8 mouse cellular contexts compared by ENCODE assay signal in the genomic region with DNA sequence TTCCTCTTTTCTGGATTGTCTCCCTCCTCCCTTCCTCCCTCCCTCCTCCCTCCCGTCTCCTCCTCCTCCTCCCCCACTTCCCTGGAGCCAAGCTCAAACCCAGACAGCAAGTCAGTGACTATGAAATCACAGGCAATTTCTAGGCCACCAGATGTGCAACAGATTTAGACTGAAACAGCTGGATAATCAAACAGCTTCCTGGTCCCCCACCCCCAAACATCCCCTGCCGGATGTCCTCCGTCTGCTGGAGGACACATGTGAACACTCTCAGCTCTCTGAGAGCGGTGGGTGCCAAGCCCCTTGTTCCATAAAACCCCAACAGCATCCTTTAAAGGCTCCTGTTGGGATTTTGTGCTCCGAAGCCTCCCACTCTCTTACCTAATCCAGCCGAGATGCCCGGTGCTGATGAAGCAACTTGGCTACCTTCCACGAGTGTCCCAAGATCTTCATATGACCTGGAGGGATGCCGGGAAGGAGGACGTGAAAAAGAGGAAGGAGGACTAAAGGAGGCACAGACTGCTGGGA. TPM values are rescaled to one million over a fixed set of nuclear protein-coding genes. Genes with fewer than 3 reads are reported as not detected.
A peak's percentile ranks its signal among the peaks of the same experiment; 100 is the strongest.
DNase-seq lines count a peak whose midpoint lies in the region; ATAC-seq and TF ChIP-seq lines count a peak whose summit lies in the region.

No protein-coding gene starts in this region.

- H3K27ac ChIP-seq in forebrain, embryonic 12.5 days, result 0 out of 2 replicates have a peak overlapping the region, but pooled peaks have one; percentile 21
- no peak overlapping the region for H3K27ac ChIP-seq in forebrain, embryonic 16.5 days (ENCODE audit: low read length)
- H3K27ac ChIP-seq in bone marrow macrophage, adult 2 months (ENCODE audit: insufficient read depth, low read depth, low read length), result peak overlapping the region; percentile 100
- H3K27ac ChIP-seq in kidney, adult 2 months (ENCODE audit: insufficient read depth, low read depth, low read length), result peak overlapping the region; percentile 31

- H3K4me3 ChIP-seq in forebrain, embryonic 12.5 days (replicated peaks), result no peak overlapping the region
- H3K4me3 ChIP-seq in forebrain, embryonic 16.5 days (replicated peaks; ENCODE audit: low read length), result no peak overlapping the region
- H3K4me3 ChIP-seq in bone marrow macrophage, adult 2 months (ENCODE audit: insufficient read depth, low read length), result peak overlapping the region; percentile 48
- H3K4me3 ChIP-seq in kidney, adult 2 months (ENCODE audit: insufficient read depth, low read depth, low read length), result no peak overlapping the region

- 65% methylated on average over 10 of the region's 10 CpGs for WGBS in forebrain, embryonic 12.5 days
- 68% methylated on average over 10 of the region's 10 CpGs for WGBS in forebrain, embryonic 16.5 days
- 29% methylated on average over 10 of the region's 10 CpGs for WGBS in kidney, adult 2 months

- H3K9ac ChIP-seq in forebrain, embryonic 12.5 days, result no peak overlapping the region
- H3K9ac ChIP-seq in forebrain, embryonic 16.5 days (replicated peaks; ENCODE audit: low read depth, low read length), result no peak overlapping the region

- H3K36me3 ChIP-seq in forebrain, embryonic 12.5 days (replicated peaks), result no peaks in the 10 kb centered on the region
- no peaks in the 10 kb centered on the region for H3K36me3 ChIP-seq in forebrain, embryonic 16.5 days (ENCODE audit: control insufficient read depth, insufficient read depth)
- no peaks in the 10 kb centered on the region for H3K36me3 ChIP-seq in kidney, adult 2 months (ENCODE audit: control insufficient read depth, insufficient read depth, low read length)

- TF ChIP-seq POLR2A in bone marrow macrophage, adult 2 months (IDR thresholded peaks at IDR 0.05; ENCODE audit: borderline replicate concordance, low read depth, low read length), result no peak
- TF ChIP-seq POLR2A in kidney, adult 2 months (IDR thresholded peaks at IDR 0.05; ENCODE audit: low read depth, low read length), result no peak

- ATAC-seq in forebrain, embryonic 12.5 days (ENCODE audit: low FRiP score), result no peak
- no peak for ATAC-seq in forebrain, embryonic 16.5 days

- H3K9me3 ChIP-seq in forebrain, embryonic 12.5 days, result no peaks in the 10 kb centered on the region
- H3K9me3 ChIP-seq in forebrain, embryonic 16.5 days (ENCODE audit: control insufficient read depth, low read length), result no peaks in the 10 kb centered on the region; the same call in 1 of the 2 replicates

- H3K27me3 ChIP-seq in forebrain, embryonic 12.5 days, result 0 out of 2 replicates have a peak, but pooled peaks cover under 1% of the 10 kb centered on the region
- H3K27me3 ChIP-seq in forebrain, embryonic 16.5 days (replicated peaks; ENCODE audit: control insufficient read depth, insufficient read depth, low read length), result no peaks in the 10 kb centered on the region
- H3K27me3 ChIP-seq in kidney, adult 2 months (replicated peaks; ENCODE audit: control insufficient read depth, insufficient read depth, low read length), result no peaks in the 10 kb centered on the region

- peak; percentile 86 to 88 for DNase-seq in heart, adult 9 months (ENCODE audit: low spot score in 2 of 2)
- peak; percentile 71 for DNase-seq in kidney, adult 2 months
- peak; percentile 84 for DNase-seq in lung, postnatal 10 days
- DNase-seq in thymus, postnatal 0 days (ENCODE audit: low spot score), result peak; percentile 75
- no peak for DNase-seq in retina, embryonic 14.5 days (ENCODE audit: low spot score)

- no peaks in the 10 kb centered on the region for H3K4me1 ChIP-seq in forebrain, embryonic 12.5 days
- H3K4me1 ChIP-seq in forebrain, embryonic 16.5 days (replicated peaks; ENCODE audit: control insufficient read depth, insufficient read depth, low read length), result no peaks in the 10 kb centered on the region; the same call in 1 of the 2 replicates
- peaks cover 43% of the 10 kb centered on the region for H3K4me1 ChIP-seq in bone marrow macrophage, adult 2 months (ENCODE audit: control insufficient read depth, insufficient read depth, low read length)
- 0 out of 2 replicates have a peak, but pooled peaks cover 8% of the 10 kb centered on the region for H3K4me1 ChIP-seq in kidney, adult 2 months (ENCODE audit: control insufficient read depth, insufficient read depth, low read length)

- no peak overlapping the region for H3K4me2 ChIP-seq in forebrain, embryonic 12.5 days
- H3K4me2 ChIP-seq in forebrain, embryonic 16.5 days (ENCODE audit: low read length), result no peak overlapping the region

- 0 out of 2 replicates have a peak, but pooled peaks have one; percentile 14 for TF ChIP-seq CTCF in bone marrow macrophage, adult 2 months (IDR thresholded peaks at IDR 0.05; ENCODE audit: low read depth, low read length)
- TF ChIP-seq CTCF in kidney, adult 2 months (conservative IDR thresholded peaks at IDR 0.05; ENCODE audit: insufficient read depth, insufficient read length, low read depth, low read length), result no peak

RNA-seq across cellular contexts. Expression of gene Ccdc63, which starts 5.5 kb away (rescaled TPM):
- polyA plus RNA-seq in forebrain, embryonic 12.5 days (2016; fragmentation: Nextera tagmentation; extraction: Ambion mirVana), result not detected in 2 replicates
- not detected in 2 replicates for polyA plus RNA-seq in forebrain, embryonic 16.5 days (2015; fragmentation: Nextera tagmentation; extraction: Ambion mirVana)
- 1.8 and 2.5 TPM in 2 replicates for polyA plus RNA-seq in bone marrow macrophage, adult 2 months (2012; ENCODE audit: insufficient read depth, insufficient read length, missing spikeins)
- polyA plus RNA-seq in kidney, adult 2 months (2012; rRNA removed), result 0.09 and 0.14 TPM in 2 replicates
- polyA plus RNA-seq in thymus, postnatal 0 days (2015; fragmentation: Nextera tagmentation; extraction: Ambion mirVana), result 0.33 and 0.40 TPM in 2 replicates

RNA-seq across cellular contexts. Expression of gene Ppp1cc, which starts 12.0 kb away (rescaled TPM):
- 324 and 337 TPM in 2 replicates for polyA plus RNA-seq in forebrain, embryonic 12.5 days (2016; fragmentation: Nextera tagmentation; extraction: Ambion mirVana)
- 252 and 264 TPM in 2 replicates for polyA plus RNA-seq in forebrain, embryonic 16.5 days (2015; fragmentation: Nextera tagmentation; extraction: Ambion mirVana)
- 308 and 336 TPM in 2 replicates for polyA plus RNA-seq in bone marrow macrophage, adult 2 months (2012; ENCODE audit: insufficient read depth, insufficient read length, missing spikeins)
- 75.8 and 91.5 TPM in 2 replicates for polyA plus RNA-seq in kidney, adult 2 months (2012; rRNA removed)
- 321 and 340 TPM in 2 replicates for polyA plus RNA-seq in thymus, postnatal 0 days (2015; fragmentation: Nextera tagmentation; extraction: Ambion mirVana)

RNA-seq across cellular contexts. Expression of gene Myl2, which starts 45.4 kb away (rescaled TPM):
- polyA plus RNA-seq in forebrain, embryonic 12.5 days (2016; fragmentation: Nextera tagmentation; extraction: Ambion mirVana), result 1.5 and 2.5 TPM in 2 replicates
- polyA plus RNA-seq in forebrain, embryonic 16.5 days (2015; fragmentation: Nextera tagmentation; extraction: Ambion mirVana), result 0.44 and 1.0 TPM in 2 replicates
- polyA plus RNA-seq in bone marrow macrophage, adult 2 months (2012; ENCODE audit: insufficient read depth, insufficient read length, missing spikeins), result 3.6 TPM in 1 of 2 replicates, not detected in the other
- polyA plus RNA-seq in kidney, adult 2 months (2012; rRNA removed), result 0.90 and 11.8 TPM in 2 replicates
- polyA plus RNA-seq in thymus, postnatal 0 days (2015; fragmentation: Nextera tagmentation; extraction: Ambion mirVana), result 1.3 and 1.7 TPM in 2 replicates
